Mouse (Mus musculus) mouse embryonic stem cell (cell line): Measurements from ENCODE around the gene Prrc2b.

ENCODE experiments used
- in situ Hi-C, 2 experiments: fragments of 300-500 bp; cut with MboI; formaldehyde crosslinking; loops; 1 replicate in 1 of 2; 3 replicates in 1 of 2; pipeline ENCODE4 v1.14.3; 2019 to 2020; ENCODE audit warnings: low sequenced_read_pairs in 2 of 2, low pct_unique_long_range_greater_than_20kb in 1 of 2, mixed read lengths in 1 of 2; ENCODE audit not compliant: unreplicated experiment in 1 of 2

The Prrc2b gene

DNA sequence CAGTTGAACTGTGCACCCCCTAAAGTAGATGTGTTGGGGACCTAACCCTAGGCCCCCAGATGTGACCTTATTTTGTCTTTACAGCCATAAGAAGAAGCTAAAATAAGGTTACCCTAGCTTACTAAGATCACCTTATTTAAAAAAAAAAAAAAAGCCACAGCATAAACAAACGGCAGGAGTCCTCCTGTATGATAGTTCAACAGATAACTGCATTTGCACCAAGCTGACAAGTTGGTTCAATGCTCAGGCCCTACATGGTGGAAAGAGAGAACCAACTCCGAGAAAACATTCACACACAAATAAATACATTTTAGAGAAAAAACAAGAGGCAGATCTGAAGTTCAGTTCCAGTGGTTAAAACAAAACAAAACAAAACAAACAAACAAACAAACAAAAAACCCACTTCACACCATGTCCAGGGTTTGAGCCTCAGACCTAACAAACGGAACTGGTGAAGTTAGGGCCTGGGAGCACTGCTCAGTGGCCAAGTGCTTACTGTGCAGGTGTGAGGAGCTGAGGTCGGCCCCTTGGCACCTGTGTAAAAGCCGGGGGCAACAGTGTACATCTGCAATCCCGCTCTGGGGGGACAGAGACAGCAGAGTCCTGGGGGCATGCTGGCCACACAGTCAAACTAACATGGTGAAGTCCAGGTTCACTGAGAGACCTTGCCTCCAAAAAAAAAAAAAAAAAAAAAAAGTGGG lies 18.9 kb upstream of the Prrc2b start:
- in situ Hi-C loops = loop anchor here (10.0 kb wide), 2 partner anchors 153 to 353 kb away; partner anchors contain the start of genes Golga2 (in 1 of the 2) and Swi5 (in 1 of the 2)

DNA sequence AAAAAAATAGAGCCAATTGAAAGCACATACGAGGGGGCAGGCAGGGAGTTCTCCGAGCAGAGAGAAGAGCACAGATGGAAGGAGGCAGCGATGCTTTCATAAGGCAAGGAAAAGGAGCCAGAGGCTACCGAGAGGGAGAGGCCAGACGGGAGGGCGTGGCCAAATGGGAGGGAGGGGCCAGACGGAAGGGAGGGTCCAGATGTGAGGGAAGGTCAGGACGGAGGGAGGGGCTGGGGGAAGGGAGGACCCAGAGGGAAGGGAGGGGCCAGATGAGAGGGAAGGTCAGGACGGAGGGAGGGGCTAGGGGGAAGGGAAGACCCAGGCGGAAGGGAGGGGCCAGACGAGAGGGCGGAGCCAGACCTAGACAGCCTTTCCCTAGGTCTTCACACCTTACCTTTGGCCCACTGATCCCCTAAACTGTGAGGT lies 18.3 kb upstream of the Prrc2b start:
- in situ Hi-C loops = loop anchor here (10.0 kb wide), 2 partner anchors 152 to 352 kb away; partner anchors contain the start of genes Golga2 (in 1 of the 2) and Swi5 (in 1 of the 2)

GRCm38 (mm10) chr2:32134039-32134438 lies 16.8 kb upstream of the Prrc2b start:
- in situ Hi-C loops = loop anchor here (10.0 kb wide), 2 partner anchors 151 to 351 kb away; partner anchors contain the start of genes Golga2 (in 1 of the 2) and Swi5 (in 1 of the 2)

DNA sequence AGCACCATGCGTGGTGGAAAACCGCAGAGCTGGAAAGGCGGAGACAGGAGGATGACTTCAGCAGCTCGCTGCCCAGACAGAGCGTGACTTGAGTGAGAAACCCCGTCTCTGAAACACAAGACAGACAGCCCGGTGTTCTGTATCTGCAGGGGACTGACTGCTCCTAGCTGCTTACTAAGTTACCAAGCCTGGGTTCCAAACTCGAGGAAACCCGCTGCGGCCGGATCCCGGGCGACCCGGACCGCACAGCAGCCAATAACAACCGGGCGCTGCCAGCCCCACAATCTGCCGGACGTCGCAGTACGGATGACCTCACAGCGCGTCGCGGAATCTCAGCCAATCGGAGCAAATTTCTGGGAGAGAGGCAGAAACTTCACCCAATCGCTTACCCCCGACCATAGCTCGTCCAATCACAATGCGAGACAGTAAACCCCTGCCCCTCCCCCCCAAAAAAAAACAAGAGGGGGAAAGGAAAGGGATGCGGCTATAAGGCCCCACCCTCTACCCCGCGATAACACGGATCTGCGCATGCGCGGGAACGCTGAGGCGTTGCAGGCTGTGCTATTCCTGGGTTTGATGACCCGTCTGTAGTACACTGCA lies 13.1 kb upstream of the Prrc2b start:
- in situ Hi-C loops = loop anchor here (10.0 kb wide), 2 partner anchors 147 to 347 kb away; partner anchors contain the start of genes Golga2 (in 1 of the 2) and Swi5 (in 1 of the 2)

- in situ Hi-C loops = loop anchor here (10.0 kb wide), 2 partner anchors 145 to 345 kb away; partner anchors contain the start of genes Golga2 (in 1 of the 2) and Swi5 (in 1 of the 2)
Measured at GRCm38 (mm10) chr2:32139377-32139776, 11.5 kb upstream of the Prrc2b start.

- in situ Hi-C loops = no loop called here
Measured at GRCm38 (mm10) chr2:32140498-32140934, 10.4 kb upstream of the Prrc2b start.

GRCm38 (mm10) chr2:32141602-32142001 lies 9.3 kb upstream of the Prrc2b start:
- in situ Hi-C loops = no loop called here

- in situ Hi-C loops = no loop called here
Measured at GRCm38 (mm10) chr2:32142368-32142767, 8.5 kb upstream of the Prrc2b start.

DNA sequence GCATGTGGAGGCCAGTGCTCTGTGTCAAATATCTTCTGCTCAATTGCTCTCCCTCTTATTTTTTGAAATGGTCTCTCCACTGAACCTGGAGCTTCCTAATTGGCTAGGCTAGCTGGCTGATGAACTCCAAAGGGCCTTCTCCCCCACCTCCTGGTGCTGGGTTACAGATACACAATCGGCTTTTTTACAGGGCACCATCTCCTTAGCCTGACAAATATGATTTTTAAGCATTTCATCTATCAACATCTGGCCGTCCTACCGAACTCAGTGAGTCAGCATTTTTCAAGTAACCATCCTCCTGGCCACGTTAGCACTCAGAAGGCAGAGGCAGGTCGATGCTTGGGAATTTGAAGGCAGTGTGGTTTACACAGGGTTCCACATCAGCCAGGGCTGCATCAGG lies 6.2 kb upstream of the Prrc2b start:
- in situ Hi-C loops = no loop called here

DNA sequence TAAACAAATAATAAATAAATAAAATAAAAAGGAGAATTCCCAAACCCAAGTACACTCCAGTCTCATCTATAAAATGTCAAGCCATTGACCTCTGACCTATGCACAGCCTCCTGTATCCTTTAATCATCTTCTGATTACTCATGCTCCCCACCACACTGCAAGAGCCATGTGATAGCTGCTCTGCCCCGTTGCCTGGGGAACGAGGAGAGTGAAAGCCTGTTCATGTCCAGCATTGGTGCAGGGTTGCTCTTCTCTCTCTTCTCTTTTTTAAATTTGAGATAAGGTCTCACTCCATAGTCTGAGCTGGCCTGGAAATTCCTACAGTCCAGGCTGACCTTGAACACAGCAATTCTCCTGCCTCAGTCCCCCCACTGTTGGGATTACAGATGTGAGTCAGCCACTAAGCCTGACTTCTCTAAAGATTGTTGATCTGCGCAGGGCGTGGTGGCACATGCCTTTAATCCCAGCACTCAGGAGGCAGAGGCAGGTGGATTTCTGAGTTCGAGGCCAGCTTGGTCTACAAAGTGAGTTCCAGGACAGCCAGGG lies 4.2 kb upstream of the Prrc2b start:
- in situ Hi-C loops = no loop called here

- in situ Hi-C loops = no loop called here
Measured at GRCm38 (mm10) chr2:32150135-32150534, 747 bp upstream of the Prrc2b start.

DNA sequence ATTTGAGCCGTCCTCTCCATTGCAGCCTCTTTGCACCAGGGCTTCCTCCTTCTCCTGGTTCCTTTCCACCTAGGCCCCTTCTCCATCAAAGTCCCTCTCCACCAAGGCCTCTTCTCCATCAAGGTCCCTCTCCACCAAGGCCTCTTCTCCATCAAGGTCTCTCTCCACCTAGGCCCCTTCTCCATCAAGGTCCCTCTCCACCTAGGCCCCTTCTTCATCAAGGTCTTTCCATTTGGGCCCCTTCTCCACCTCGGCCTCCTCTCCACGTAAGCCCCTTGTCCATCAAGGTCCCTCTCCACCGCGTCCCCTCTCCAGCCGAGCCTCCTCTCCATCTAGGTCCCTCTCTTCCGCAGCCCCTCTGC lies 339 bp upstream of the Prrc2b start:
- in situ Hi-C loops = no loop called here

DNA sequence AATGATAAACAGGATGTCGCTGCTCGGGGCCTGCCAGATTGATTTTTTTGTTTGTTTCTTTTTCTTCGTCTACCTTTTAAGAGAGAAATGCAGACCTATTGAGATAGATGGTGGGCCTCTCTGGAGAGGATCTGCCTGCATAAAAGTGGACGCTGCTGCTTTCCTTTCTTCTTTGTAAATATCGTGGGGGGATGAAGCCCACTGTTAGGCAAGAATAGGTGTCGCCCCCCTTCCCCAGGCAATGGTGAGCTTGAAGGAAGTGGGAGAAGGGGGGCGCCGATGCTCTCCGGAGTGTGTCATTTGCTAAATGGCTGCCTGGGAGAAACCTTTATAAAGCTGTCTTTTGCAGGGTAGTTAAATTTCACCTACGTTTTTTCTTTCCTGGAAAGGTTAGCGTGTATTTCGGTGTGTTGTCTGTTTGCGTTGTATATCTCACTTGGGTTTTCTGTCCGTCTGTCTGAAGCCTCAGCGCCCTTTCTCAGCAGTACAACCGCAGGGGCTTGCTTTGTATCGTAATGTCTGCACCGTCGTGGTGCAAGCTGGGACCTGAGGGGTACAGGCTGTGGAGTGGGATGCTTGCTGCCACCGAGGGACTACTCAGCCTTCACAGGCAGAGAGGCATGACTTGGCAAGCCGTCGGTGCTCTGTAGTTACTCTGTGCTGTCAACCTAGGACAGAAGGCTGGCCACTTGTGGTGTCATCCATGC lies 931 bp downstream of the Prrc2b start:
- in situ Hi-C loops = no loop called here

DNA sequence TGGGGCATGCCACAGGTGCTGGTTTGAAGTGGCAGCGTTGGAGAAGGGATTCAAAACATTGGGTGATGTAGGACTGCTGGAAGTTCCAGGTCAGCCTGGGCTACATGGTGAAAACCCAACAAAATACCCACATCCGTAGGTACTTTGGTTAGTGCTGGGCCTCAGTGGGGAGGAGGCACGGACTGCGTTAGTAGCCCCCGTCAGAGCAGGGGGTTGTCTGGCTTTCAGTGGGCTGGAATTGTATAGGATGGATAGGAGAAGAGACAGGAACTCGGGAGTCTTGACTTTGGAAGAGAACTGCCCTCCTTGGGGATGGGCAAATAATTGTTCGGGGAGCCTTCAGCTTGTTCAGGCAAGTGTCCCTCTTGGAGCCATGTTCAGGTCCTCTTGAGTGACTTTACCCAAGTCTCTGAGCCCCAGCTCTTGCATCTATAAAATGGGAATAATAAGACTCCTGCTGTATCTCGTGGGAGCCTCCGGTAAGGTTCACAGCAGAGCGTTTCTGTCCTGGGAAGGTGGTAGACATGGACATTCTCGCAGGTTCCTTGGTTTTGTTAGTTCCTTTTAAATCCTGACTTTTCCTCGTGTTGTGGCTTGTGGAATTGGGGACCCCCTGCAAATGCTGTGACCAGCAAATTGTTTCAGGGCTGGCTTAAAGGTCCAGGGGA lies 1.6 kb downstream of the Prrc2b start:
- in situ Hi-C loops = no loop called here

GRCm38 (mm10) chr2:32153041-32153790 lies 2.3 kb downstream of the Prrc2b start:
- in situ Hi-C loops = no loop called here

DNA sequence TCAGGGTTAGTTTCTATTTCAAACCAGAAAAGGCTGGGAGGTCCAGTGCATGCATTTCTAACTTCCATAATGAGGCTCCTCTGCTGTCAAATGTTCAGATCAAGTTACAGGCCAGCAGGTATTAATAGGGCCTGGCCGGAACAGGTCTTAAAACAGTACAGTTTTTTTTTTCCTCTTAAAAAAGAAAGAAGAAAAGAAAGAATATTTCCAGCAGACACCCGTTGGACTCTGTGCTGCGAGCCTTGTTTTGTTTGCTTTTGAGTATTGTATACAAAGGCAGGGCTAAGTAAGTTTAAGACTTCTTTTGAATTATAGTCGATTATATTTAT lies 2.9 kb downstream of the Prrc2b start:
- in situ Hi-C loops = no loop called here

DNA sequence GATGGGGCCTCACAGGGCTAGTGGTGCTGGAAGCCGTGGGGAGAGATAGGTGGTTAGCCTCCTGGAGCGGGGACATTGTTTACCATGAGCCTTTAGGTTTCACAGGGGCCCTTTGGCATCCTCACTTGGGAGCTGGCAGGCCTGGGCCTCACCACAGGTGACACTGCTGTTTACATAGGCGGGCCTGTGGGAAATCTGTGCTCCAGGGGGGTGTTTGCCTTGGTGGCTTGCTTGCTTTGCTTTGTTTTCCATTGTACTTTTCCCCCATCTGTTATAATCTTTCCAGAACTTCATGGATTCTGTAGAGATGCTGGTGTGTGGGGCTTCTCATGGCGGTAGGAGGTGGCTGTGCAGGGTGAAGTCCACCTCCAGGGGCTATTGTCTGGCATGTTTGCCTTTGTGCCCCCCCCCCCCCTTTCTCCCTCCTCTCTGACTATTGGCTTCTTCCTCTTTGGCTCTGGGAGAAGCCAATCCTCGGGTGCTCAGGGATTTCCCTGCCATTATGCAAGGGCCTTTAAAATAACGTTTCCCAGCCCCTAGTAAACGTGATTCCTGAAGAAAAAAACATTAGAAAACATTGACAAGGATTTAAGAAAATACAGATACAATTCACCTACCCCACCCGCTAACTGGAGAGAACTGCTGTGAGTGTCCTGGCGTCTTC lies 3.6 kb downstream of the Prrc2b start:
- in situ Hi-C loops = no loop called here
